Mouse (Mus musculus) midbrain, embryonic 14.5 days (tissue): ENCODE data around the gene Slc16a10. TPM values are rescaled to one million over a fixed set of nuclear protein-coding genes. Genes with fewer than 3 reads are reported as not detected.

ENCODE experiments used
- ATAC-seq: fragments of 200-750 bp; cut with Nextera tagmentation; 2 replicates; pipeline ENCODE4 v1.8.0; 2017; ENCODE audit warnings: moderate number of reproducible peaks, moderate library complexity; ENCODE audit not compliant: low FRiP score, low TSS enrichment
- DNase-seq: peaks from one replicate; pipeline ENCODE4 v3.0.0-alpha.2; 2015
- H3K27ac ChIP-seq: fragments of 300-500 bp; sonication (generic); replicated peaks from 2 replicates; pipeline ENCODE4 v1.5.1; 2014; ENCODE audit warnings: mild to moderate bottlenecking, low read depth, low read length, moderate library complexity
- H3K27me3 ChIP-seq: fragments of 300-500 bp; sonication (generic); 2 replicates; pipeline ENCODE4 v1.6.1; 2014; ENCODE audit warnings: low read length, control low read depth, mixed read lengths; ENCODE audit not compliant: control insufficient read depth, insufficient read depth
- H3K36me3 ChIP-seq: fragments of 300-500 bp; sonication (generic); 2 replicates; pipeline ENCODE4 v1.6.1; 2014; ENCODE audit warnings: low read length, control low read depth; ENCODE audit not compliant: control insufficient read depth, insufficient read depth
- H3K4me1 ChIP-seq: fragments of 300-500 bp; sonication (generic); 2 replicates; pipeline ENCODE4 v1.6.1; 2014; ENCODE audit warnings: mild to moderate bottlenecking, antibody characterized with exemption, low read length, control low read depth; ENCODE audit not compliant: control insufficient read depth, insufficient read depth
- H3K4me2 ChIP-seq: fragments of 300-500 bp; sonication (generic); 2 replicates; pipeline ENCODE4 v1.6.1; 2014; ENCODE audit warnings: mild to moderate bottlenecking, low read length, moderate library complexity
- H3K4me3 ChIP-seq: fragments of 300-500 bp; sonication (generic); replicated peaks from 2 replicates; pipeline ENCODE4 v1.5.1; 2014; ENCODE audit warnings: low read depth, low read length
- H3K9ac ChIP-seq: fragments of 300-500 bp; sonication (generic); replicated peaks from 2 replicates; pipeline ENCODE4 v1.6.1; 2014; ENCODE audit warnings: mild to moderate bottlenecking, low read length, moderate library complexity
- H3K9me3 ChIP-seq: fragments of 300-500 bp; sonication (generic); 2 replicates; pipeline ENCODE4 v1.6.1; 2016; ENCODE audit warnings: low read length, control low read depth, mixed read lengths; ENCODE audit not compliant: control insufficient read depth
- WGBS: fragments of 180-500 bp; shearing (Covaris S2); extraction: QIAGEN DNeasy Blood & Tissue Kit; methylation state at CpG from one replicate; pipeline ENCODE4 v1.1.7; 2014; 5-methylcytosine and 5-hydroxymethylcytosine counted together
- polyA plus RNA-seq: library from polyadenylated mRNA; unstranded; fragments of >200 nt; fragmentation: Nextera tagmentation; extraction: Ambion mirVana; gene quantifications from 2 replicates; pipeline ENCODE4 v1.2.1, GENCODE M21; 2014

The Slc16a10 gene
- polyA plus RNA-seq, 1 experiment from 2014 or later: 3.2 TPM

DNA sequence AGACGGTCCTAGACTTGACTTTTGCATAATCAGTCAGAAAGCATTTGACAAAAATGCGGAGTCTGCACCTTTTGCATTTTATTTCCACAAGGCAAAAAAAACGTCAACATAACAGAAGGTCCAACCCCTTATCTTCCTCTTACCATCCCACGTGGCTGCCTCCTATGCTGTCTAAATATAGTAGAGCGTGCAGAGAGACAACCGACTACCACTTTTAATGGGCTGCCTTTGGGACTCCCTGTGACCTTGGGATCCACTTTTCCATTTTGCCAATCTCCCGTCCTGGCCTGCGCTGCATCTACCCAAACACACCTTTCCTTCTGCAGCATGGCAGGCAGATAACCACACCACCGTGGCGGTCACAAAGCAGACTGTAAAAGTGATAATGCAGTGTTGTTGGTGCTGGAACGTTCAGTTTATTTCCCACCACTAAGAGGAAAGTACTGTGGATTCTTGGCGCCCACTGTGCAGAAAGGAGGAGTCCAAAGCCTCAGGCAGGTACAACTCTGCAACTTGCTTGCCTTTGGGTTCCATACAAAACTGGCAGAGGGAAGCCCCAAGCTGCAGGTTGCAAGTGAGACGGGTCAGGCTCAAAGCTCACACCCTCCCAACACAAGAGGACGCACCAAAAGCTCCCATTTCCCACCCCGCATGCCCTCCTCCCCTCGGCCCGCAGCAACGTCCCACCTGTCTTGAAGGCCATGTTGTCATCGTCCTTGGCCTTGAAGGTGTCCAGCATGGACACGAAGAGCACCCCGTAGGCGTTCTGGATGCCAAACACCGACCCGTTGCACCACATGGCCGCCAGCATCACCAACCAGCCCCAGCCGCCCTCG is 824 bp downstream of the Slc16a10 start:
- no peak for ATAC-seq
- Histone ChIP-seq H3K36me3 (no peaks in the 10 kb centered on the region), H3K9me3 (no peaks in the 10 kb centered on the region), H3K9ac (peak overlapping the region; percentile 76), H3K27me3 (0 out of 2 replicates have a peak, but pooled peaks cover 7% of the 10 kb centered on the region), H3K4me1 (no peaks in the 10 kb centered on the region), H3K4me2 (peak overlapping the region; percentile 87), H3K27ac (no peak overlapping the region), H3K4me3 (peak overlapping the region; percentile 67)
- 28% methylated on average over 27 of the region's 27 CpGs for WGBS
- peak; percentile 9 for DNase-seq

GRCm38 (mm10) chr10:40139646-40140045 is 2.4 kb downstream of the Slc16a10 start:
- H3K9me3 ChIP-seq: no peaks in the 10 kb centered on the region
- no peak overlapping the region for H3K4me2 ChIP-seq
- no peak overlapping the region for H3K9ac ChIP-seq
- DNase-seq (no peak), ATAC-seq (no peak)
- no peaks in the 10 kb centered on the region for H3K4me1 ChIP-seq
- no peak overlapping the region for H3K4me3 ChIP-seq
- no peaks in the 10 kb centered on the region for H3K36me3 ChIP-seq
- H3K27ac ChIP-seq: no peak overlapping the region
- 0 out of 2 replicates have a peak, but pooled peaks cover 7% of the 10 kb centered on the region for H3K27me3 ChIP-seq
- 92% methylated on average over 4 of the region's 4 CpGs for WGBS

- ATAC-seq (no peak), DNase-seq (peak; percentile 8)
- H3K4me1 ChIP-seq: no peaks in the 10 kb centered on the region
- no peak overlapping the region for H3K4me2 ChIP-seq
- H3K9ac ChIP-seq: no peak overlapping the region
- WGBS: 77% methylated on average over 9 of the region's 9 CpGs
- no peak overlapping the region for H3K4me3 ChIP-seq
- H3K27me3 ChIP-seq: 0 out of 2 replicates have a peak, but pooled peaks cover 6% of the 10 kb centered on the region
- no peaks in the 10 kb centered on the region for H3K36me3 ChIP-seq
- no peak overlapping the region for H3K27ac ChIP-seq
- no peaks in the 10 kb centered on the region for H3K9me3 ChIP-seq
These were observed 6.0 kb downstream of the Slc16a10 start for GRCm38 (mm10) chr10:40135807-40136778.

GRCm38 (mm10) chr10:40134906-40135305 is 7.2 kb downstream of the Slc16a10 start:
- Histone ChIP-seq H3K27me3 (no peaks in the 10 kb centered on the region), H3K4me2 (no peak overlapping the region), H3K27ac (no peak overlapping the region), H3K4me3 (no peak overlapping the region), H3K36me3 (no peaks in the 10 kb centered on the region), H3K4me1 (no peaks in the 10 kb centered on the region), H3K9ac (no peak overlapping the region), H3K9me3 (no peaks in the 10 kb centered on the region)
- DNase-seq: no peak
- 91% methylated on average over 6 of the region's 6 CpGs for WGBS
- no peak for ATAC-seq

DNA sequence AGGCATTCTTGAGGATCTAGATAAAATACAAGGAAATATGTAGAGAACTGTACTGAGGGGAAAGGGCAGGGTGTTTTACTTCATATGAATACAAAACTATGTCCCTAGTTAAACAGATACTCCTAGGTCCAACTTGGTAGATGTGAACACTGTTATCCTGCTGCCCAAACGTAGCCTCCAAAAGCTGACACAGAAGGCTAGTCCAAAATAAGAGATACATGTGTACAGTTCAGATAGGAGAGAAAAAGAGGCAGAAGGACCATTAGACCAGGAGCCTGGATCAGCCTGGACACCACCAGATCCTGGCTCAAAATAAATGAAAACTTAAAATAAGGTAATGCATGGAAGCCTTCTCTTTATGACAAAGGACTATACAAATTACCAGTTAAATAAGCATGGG is 8.4 kb downstream of the Slc16a10 start:
- Histone ChIP-seq H3K36me3 (no peaks in the 10 kb centered on the region), H3K9ac (no peak overlapping the region), H3K27me3 (no peaks in the 10 kb centered on the region), H3K4me2 (no peak overlapping the region), H3K4me1 (no peaks in the 10 kb centered on the region), H3K4me3 (no peak overlapping the region), H3K27ac (no peak overlapping the region), H3K9me3 (no peaks in the 10 kb centered on the region)
- WGBS: 92% methylated on average over 1 of the region's 1 CpGs
- ATAC-seq: no peak
- no peak for DNase-seq

- no peak for ATAC-seq
- H3K9ac ChIP-seq: no peak overlapping the region
- H3K4me1 ChIP-seq: no peaks in the 10 kb centered on the region
- no peak overlapping the region for H3K27ac ChIP-seq
- no peaks in the 10 kb centered on the region for H3K36me3 ChIP-seq
- H3K27me3 ChIP-seq: no peaks in the 10 kb centered on the region
- H3K4me2 ChIP-seq: no peak overlapping the region
- no peak overlapping the region for H3K4me3 ChIP-seq
- no peaks in the 10 kb centered on the region for H3K9me3 ChIP-seq
- WGBS: 87% methylated on average over 9 of the region's 9 CpGs
- no peak for DNase-seq
These were observed 10.2 kb downstream of the Slc16a10 start for GRCm38 (mm10) chr10:40131690-40132418.

GRCm38 (mm10) chr10:40130126-40130525 is 11.9 kb downstream of the Slc16a10 start:
- H3K27me3 ChIP-seq: no peaks in the 10 kb centered on the region
- WGBS: 90% methylated on average over 1 of the region's 1 CpGs
- no peak overlapping the region for H3K4me2 ChIP-seq
- H3K36me3 ChIP-seq: no peaks in the 10 kb centered on the region
- no peaks in the 10 kb centered on the region for H3K9me3 ChIP-seq
- ATAC-seq: no peak
- no peak overlapping the region for H3K9ac ChIP-seq
- H3K27ac ChIP-seq: no peak overlapping the region
- H3K4me1 ChIP-seq: no peaks in the 10 kb centered on the region
- H3K4me3 ChIP-seq: no peak overlapping the region
- DNase-seq: no peak

DNA sequence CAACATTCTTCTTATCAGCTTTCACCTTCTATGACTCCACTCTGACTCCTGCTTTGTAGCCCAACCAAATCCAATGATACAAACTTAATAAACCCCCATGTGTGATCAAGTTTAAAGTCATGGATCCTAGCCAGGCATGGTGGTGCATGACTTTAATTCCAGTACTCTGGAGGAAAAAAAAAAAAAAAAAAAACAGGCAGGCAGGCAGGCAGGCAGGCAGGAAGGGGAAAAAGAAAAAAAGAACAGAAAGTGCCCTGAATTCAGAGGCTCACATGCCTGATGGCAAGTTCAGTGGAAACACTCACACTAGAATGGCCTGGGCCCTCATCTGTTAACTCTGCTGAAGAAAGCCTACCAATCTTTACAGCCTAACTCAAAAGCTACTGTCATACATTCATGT is 12.9 kb downstream of the Slc16a10 start:
- DNase-seq (no peak), ATAC-seq (no peak)
- no peak overlapping the region for H3K27ac ChIP-seq
- no peak overlapping the region for H3K9ac ChIP-seq
- no peaks in the 10 kb centered on the region for H3K9me3 ChIP-seq
- no peaks in the 10 kb centered on the region for H3K4me1 ChIP-seq
- no peak overlapping the region for H3K4me2 ChIP-seq
- H3K27me3 ChIP-seq: no peaks in the 10 kb centered on the region
- H3K36me3 ChIP-seq: no peaks in the 10 kb centered on the region
- H3K4me3 ChIP-seq: no peak overlapping the region
